Mouse (Mus musculus): ENCODE data around the gene Cenpw. TPM values are rescaled to one million over a fixed set of nuclear protein-coding genes. Genes with fewer than 3 reads are reported as not detected.

Cenpw gene
- under 1 TPM; 0.58 to 0.68 TPM for total RNA-seq (2021)

DNA sequence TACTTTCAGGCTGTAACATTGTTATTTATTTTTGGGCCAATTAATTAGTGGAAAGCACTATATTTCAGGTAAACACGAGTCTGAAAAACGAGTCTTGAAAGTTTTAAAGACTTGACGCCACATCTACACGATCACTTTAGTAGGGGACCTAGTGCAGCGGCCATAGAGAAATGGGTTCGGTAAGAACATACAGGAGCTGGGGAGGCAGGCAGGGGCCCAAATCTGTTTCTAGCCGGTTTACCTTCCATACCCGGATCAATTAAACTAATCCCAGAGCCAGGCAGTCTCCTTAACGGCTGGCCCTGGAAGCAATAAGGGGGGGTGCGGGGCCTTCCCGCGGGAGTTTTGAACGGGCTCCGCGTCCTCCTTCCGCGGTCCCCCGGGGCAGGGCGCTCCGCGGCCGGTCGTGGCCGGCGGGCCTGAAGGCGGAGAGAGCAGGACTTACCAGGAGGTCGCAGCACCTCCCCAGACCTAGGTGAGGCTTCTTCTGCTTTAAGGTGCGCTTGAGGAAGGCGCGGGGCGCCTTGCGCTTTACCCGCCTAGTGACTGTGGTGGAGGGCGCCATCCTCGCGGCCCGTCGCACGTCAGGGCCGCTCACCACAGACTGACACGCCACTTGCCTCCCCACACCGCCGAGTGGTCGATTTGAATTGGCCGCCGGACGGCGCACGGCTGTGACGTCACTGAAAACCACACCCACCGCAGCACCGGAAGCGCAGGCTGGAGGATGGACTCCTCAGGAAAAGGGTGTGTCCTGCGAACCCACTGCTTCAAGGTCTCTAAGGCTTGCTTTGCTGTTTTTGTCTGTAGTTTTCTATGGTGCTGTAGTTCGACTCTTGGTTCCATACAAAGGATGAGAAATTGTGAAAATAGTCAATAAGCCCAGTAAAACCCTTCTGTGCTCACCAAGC, at the start of gene Cenpw:
Cenpw (minus strand) TSS at position 645 of the 911 bp plus-strand sequence.
- intact Hi-C loops (cut with DNase I), result no loop called here
- peak; percentile 82 to 84 for DNase-seq

- intact Hi-C loops (cut with DNase I), result no loop called here
Measured at GRCm38 (mm10) chr10:30249654-30250053, 49.3 kb upstream of the Cenpw start.

GRCm38 (mm10) chr10:30199501-30199900, 859 bp downstream of the Cenpw start:
- intact Hi-C loops (cut with DNase I), result no loop called here
- DNase-seq, result no peak

More at GRCm38 (mm10) chr10:30249654-30250053, 49.3 kb upstream of the Cenpw start:
- DNase-seq, result no peak

DNA sequence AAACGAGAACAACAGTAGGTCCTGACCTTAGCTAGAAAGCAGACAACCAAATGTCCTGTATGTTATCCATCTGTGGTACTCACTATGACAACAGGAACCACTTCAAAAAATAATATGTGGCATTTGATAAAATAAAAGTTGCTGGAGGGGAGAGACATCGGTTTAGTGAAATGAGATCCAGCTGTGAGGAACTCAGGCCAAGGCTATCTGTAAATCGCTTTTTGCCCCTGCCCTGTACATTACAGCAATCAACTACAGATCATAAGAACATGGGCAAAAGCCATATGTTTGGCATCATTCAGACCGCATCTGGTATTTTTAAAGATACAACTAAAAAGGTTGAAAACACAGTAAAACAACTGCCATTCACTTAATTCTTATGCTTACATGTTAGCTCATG, 32.7 kb downstream of the Cenpw start:
- DNase-seq, result no peak
- intact Hi-C loops (cut with DNase I), result no loop called here

All from heart, postnatal 36 days (tissue).